ENCODE assay signal across 8 mouse cellular contexts in genomic region chr2:32488679-32489078, GRCm38 (mm10). TPM values are rescaled to one million over a fixed set of nuclear protein-coding genes. Genes with fewer than 3 reads are reported as not detected.
DNase-seq lines count a peak whose midpoint lies in the region; ATAC-seq and TF ChIP-seq lines count a peak whose summit lies in the region.

No protein-coding gene starts in this region.

- H3K27me3 ChIP-seq in Patski = no peaks in the 10 kb centered on the region
- no peaks in the 10 kb centered on the region for H3K27me3 ChIP-seq in cerebellum, adult 2 months (ENCODE audit: control insufficient read depth, insufficient read depth, low read length)
- no peaks in the 10 kb centered on the region for H3K27me3 ChIP-seq in hindbrain, embryonic 13.5 days

- POLR2A ChIA-PET in Patski (lab: Charles Lee) = interaction anchor here (0.9 to 1.1 kb wide), 2 partner anchors 48 to 79 kb away, joined by 3 read pairs; no protein-coding TSS in a partner anchor

- 2% methylated on average over 5 of the region's 5 CpGs for WGBS in cerebellum, adult 2 months
- 4% methylated on average over 5 of the region's 5 CpGs for WGBS in hindbrain, embryonic 13.5 days

- H3K9ac ChIP-seq in hindbrain, embryonic 13.5 days = no peak overlapping the region

- no peak overlapping the region for H3K4me2 ChIP-seq in hindbrain, embryonic 13.5 days

- peak; percentile 91 for TF ChIP-seq CTCF in Patski (IDR thresholded peaks at IDR 0.05)
- TF ChIP-seq CTCF in cerebellum, adult 2 months (IDR thresholded peaks at IDR 0.05; ENCODE audit: borderline replicate concordance, insufficient read depth, low read depth, low read length) = peak; percentile 83

- H3K4me1 ChIP-seq in cerebellum, adult 2 months (ENCODE audit: control insufficient read depth, insufficient read depth, low read length) = no peaks in the 10 kb centered on the region
- no peaks in the 10 kb centered on the region for H3K4me1 ChIP-seq in hindbrain, embryonic 13.5 days (replicated peaks)

- peak; percentile 56 for DNase-seq in Patski (ENCODE audit: low read depth, low spot score)
- DNase-seq in cerebellum, adult 2 months = peak; percentile 80 to 81
- peak; percentile 84 to 91 for DNase-seq in layer of hippocampus, postnatal 14 days (ENCODE audit: low spot score in 2 of 2)
- peak; percentile 87 to 90 for DNase-seq in lung, postnatal 4 days
- DNase-seq in right cerebral cortex, postnatal 14 days = peak; percentile 80
- DNase-seq in urinary bladder, postnatal 4 days (ENCODE audit: low spot score in 2 of 2) = peak; percentile 73 to 80

- CTCF ChIA-PET in Patski (lab: Charles Lee) = interaction anchor here (0.6 to 6.4 kb wide), 20 partner anchors 12 to 95 kb away, joined by 3 to 136 read pairs (median 4); no protein-coding TSS in a partner anchor

- in situ Hi-C loops in Patski (cut with MboI; ENCODE audit: low pct_unique_long_range_greater_than_20kb) = loop anchor here (5.0 kb wide), 1 partner anchor 86 kb away; no protein-coding TSS in a partner anchor

- H3K9me3 ChIP-seq in hindbrain, embryonic 13.5 days = no peaks in the 10 kb centered on the region

- ATAC-seq in Patski = no peak
- peak; percentile 78; the same call in 1 of the 2 replicates for ATAC-seq in frontal cortex, adult (ENCODE audit: low TSS enrichment)
- peak; percentile 38; the same call in 1 of the 2 replicates for ATAC-seq in hindbrain, embryonic 13.5 days (ENCODE audit: low FRiP score)

- no peak overlapping the region for H3K27ac ChIP-seq in cerebellum, adult 2 months (ENCODE audit: insufficient read depth, low read length)
- no peak overlapping the region for H3K27ac ChIP-seq in hindbrain, embryonic 13.5 days

- no peak for TF ChIP-seq POLR2A in cerebellum, adult 2 months (IDR thresholded peaks at IDR 0.05; ENCODE audit: borderline replicate concordance, insufficient read depth, low read length)

- no peaks in the 10 kb centered on the region for H3K36me3 ChIP-seq in hindbrain, embryonic 13.5 days

- H3K4me3 ChIP-seq in cerebellum, adult 2 months (replicated peaks; ENCODE audit: insufficient read depth, low read depth, low read length) = no peak overlapping the region
- no peak overlapping the region for H3K4me3 ChIP-seq in hindbrain, embryonic 13.5 days

RNA-seq across cellular contexts. Expression of gene Slc25a25, which starts 37.4 kb away (rescaled TPM):
- 18.5 TPM for polyA plus RNA-seq in Patski (2021)
- 67.0 and 76.2 TPM in 2 replicates for polyA plus RNA-seq in cerebellum, adult 2 months (2012; rRNA removed)
- 46.2 and 50.1 TPM in 2 replicates for polyA plus RNA-seq in hindbrain, embryonic 13.5 days (2015; fragmentation: Nextera tagmentation; extraction: Ambion mirVana)
- 10 to 100 TPM; 45.5 to 50.3 TPM for total RNA-seq in layer of hippocampus, postnatal 14 days (2021)

RNA-seq across cellular contexts. Expression of gene Naif1, which starts 38.4 kb away (rescaled TPM):
- 5.9 TPM for polyA plus RNA-seq in Patski (2021)
- 3.3 TPM in 2 replicates for polyA plus RNA-seq in cerebellum, adult 2 months (2012; rRNA removed)
- 5.1 and 5.9 TPM in 2 replicates for polyA plus RNA-seq in hindbrain, embryonic 13.5 days (2015; fragmentation: Nextera tagmentation; extraction: Ambion mirVana)
- total RNA-seq in layer of hippocampus, postnatal 14 days (2021) = 1 to 10 TPM; 3.7 to 4.1 TPM

RNA-seq across cellular contexts. Expression of gene Fam102a, which starts 46.5 kb away (rescaled TPM):
- polyA plus RNA-seq in Patski (2021) = 11.8 TPM
- 38.1 and 40.2 TPM in 2 replicates for polyA plus RNA-seq in cerebellum, adult 2 months (2012; rRNA removed)
- 7.0 and 7.1 TPM in 2 replicates for polyA plus RNA-seq in hindbrain, embryonic 13.5 days (2015; fragmentation: Nextera tagmentation; extraction: Ambion mirVana)
- 10 to 100 TPM; 50.2 to 52.9 TPM for total RNA-seq in layer of hippocampus, postnatal 14 days (2021)
